In the genomic region with DNA sequence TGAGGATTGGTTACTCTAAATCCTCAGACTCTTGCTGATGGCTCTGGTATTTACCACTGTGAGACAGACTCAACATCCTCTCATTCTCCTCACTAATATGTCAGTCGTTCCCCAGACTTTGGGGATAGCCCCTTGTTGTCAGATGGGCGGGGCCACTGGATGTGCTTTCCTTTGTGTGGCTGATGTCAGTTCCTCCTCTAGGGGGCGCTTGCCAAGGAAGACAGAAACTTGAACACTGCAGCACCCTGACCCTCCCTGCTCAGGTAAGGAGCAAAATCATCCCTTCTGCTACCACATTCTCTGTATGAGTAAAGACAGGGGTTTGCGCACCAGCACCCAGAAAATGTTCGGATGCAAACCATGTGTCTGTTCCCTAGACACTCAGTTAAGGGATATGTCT, we compare ENCODE assay signal across 11 mouse cellular contexts.
DNase-seq lines count a peak whose midpoint lies in the region; ATAC-seq and TF ChIP-seq lines count a peak whose summit lies in the region.
"Had no signal": no experiment of that assay in that cellular context is flagged by ENCODE, and none has a peak within 500 bp of the region (broad histone marks: within the 10 kb centered on the region; RNA-seq: fewer than 3 reads in every experiment).

No protein-coding gene starts in this region.

- no peaks in the 10 kb centered on the region for H3K9me3 ChIP-seq in hindbrain, postnatal 0 days (ENCODE audit: low read length)
- H3K9me3 ChIP-seq in hindbrain, embryonic 12.5 days (replicated peaks), result no peaks in the 10 kb centered on the region
- no peaks in the 10 kb centered on the region for H3K9me3 ChIP-seq in midbrain, embryonic 15.5 days
- H3K9me3 ChIP-seq in midbrain, embryonic 10.5 days (replicated peaks), result no peaks in the 10 kb centered on the region
- H3K9me3 ChIP-seq: limb, embryonic 13.5 days; midbrain, embryonic 12.5 days had no signal

- no peak overlapping the region for H3K27ac ChIP-seq in hindbrain, postnatal 0 days
- H3K27ac ChIP-seq in hindbrain, embryonic 12.5 days, result no peak overlapping the region
- H3K27ac ChIP-seq in testis, adult 2 months (ENCODE audit: control insufficient read depth, insufficient read depth, low read depth, low read length), result no peak overlapping the region
- H3K27ac ChIP-seq in midbrain, embryonic 15.5 days, result no peak overlapping the region
- no peak overlapping the region for H3K27ac ChIP-seq in midbrain, embryonic 10.5 days (replicated peaks)
- H3K27ac ChIP-seq: limb, embryonic 13.5 days; midbrain, embryonic 12.5 days had no signal

- TF ChIP-seq POLR2A in testis, adult 2 months (IDR thresholded peaks at IDR 0.05; ENCODE audit: control insufficient read depth, low read depth, low read length), result no peak
- no peak for TF ChIP-seq POLR2A in lung, adult 2 months (IDR thresholded peaks at IDR 0.05; ENCODE audit: borderline replicate concordance, extremely low read depth, low read depth, low read length)

- no peak overlapping the region for H3K9ac ChIP-seq in hindbrain, postnatal 0 days (replicated peaks; ENCODE audit: low read length)
- H3K9ac ChIP-seq in hindbrain, embryonic 12.5 days, result no peak overlapping the region
- H3K9ac ChIP-seq in midbrain, embryonic 15.5 days, result no peak overlapping the region
- H3K9ac ChIP-seq: limb, embryonic 13.5 days; midbrain, embryonic 12.5 days had no signal

- WGBS in hindbrain, postnatal 0 days, result 68% methylated on average over 5 of the region's 5 CpGs
- WGBS in hindbrain, embryonic 12.5 days, result 63% methylated on average over 5 of the region's 5 CpGs
- 67% methylated on average over 5 of the region's 5 CpGs for WGBS in lung, adult 2 months
- 61% methylated on average over 5 of the region's 5 CpGs for WGBS in midbrain, embryonic 15.5 days
- WGBS in midbrain, embryonic 10.5 days, result 65% methylated on average over 5 of the region's 5 CpGs

- TF ChIP-seq CTCF in hindbrain, postnatal 0 days (IDR thresholded peaks at IDR 0.05; ENCODE audit: low read depth), result peak; percentile 48
- TF ChIP-seq CTCF in testis, adult 2 months (IDR thresholded peaks at IDR 0.05; ENCODE audit: control insufficient read depth, insufficient read depth, insufficient replicate concordance, low read depth, low read length), result peak; percentile 39; the same call in 1 of the 2 replicates
- peak; percentile 35 for TF ChIP-seq CTCF in lung, adult 2 months (IDR thresholded peaks at IDR 0.05; ENCODE audit: insufficient read depth, low read length)

- no peak overlapping the region for H3K4me2 ChIP-seq in hindbrain, postnatal 0 days (ENCODE audit: low read depth, low read length)
- H3K4me2 ChIP-seq in hindbrain, embryonic 12.5 days (replicated peaks), result no peak overlapping the region
- H3K4me2 ChIP-seq in midbrain, embryonic 15.5 days, result no peak overlapping the region
- H3K4me2 ChIP-seq: limb, embryonic 13.5 days; midbrain, embryonic 12.5 days had no signal

- H3K27me3 ChIP-seq in hindbrain, postnatal 0 days (ENCODE audit: insufficient read depth, low read length), result no peaks in the 10 kb centered on the region
- no peaks in the 10 kb centered on the region for H3K27me3 ChIP-seq in hindbrain, embryonic 12.5 days
- H3K27me3 ChIP-seq in testis, adult 2 months (ENCODE audit: control insufficient read depth, insufficient read depth, low read length), result no peaks in the 10 kb centered on the region
- no peaks in the 10 kb centered on the region for H3K27me3 ChIP-seq in midbrain, embryonic 15.5 days (replicated peaks)
- H3K27me3 ChIP-seq in midbrain, embryonic 10.5 days (ENCODE audit: low read depth, poor library complexity, severe bottlenecking), result no peaks in the 10 kb centered on the region
- H3K27me3 ChIP-seq: limb, embryonic 13.5 days; midbrain, embryonic 12.5 days had no signal

- no peaks in the 10 kb centered on the region for H3K36me3 ChIP-seq in hindbrain, postnatal 0 days (ENCODE audit: insufficient read depth, low read length)
- no peaks in the 10 kb centered on the region for H3K36me3 ChIP-seq in hindbrain, embryonic 12.5 days
- no peaks in the 10 kb centered on the region for H3K36me3 ChIP-seq in testis, adult 2 months (ENCODE audit: control insufficient read depth, insufficient read depth, low read length)
- H3K36me3 ChIP-seq in midbrain, embryonic 15.5 days (replicated peaks), result no peaks in the 10 kb centered on the region
- no peaks in the 10 kb centered on the region for H3K36me3 ChIP-seq in midbrain, embryonic 10.5 days
- H3K36me3 ChIP-seq: limb, embryonic 13.5 days; midbrain, embryonic 12.5 days had no signal

- H3K4me3 ChIP-seq in hindbrain, postnatal 0 days (ENCODE audit: low read length), result no peak overlapping the region
- no peak overlapping the region for H3K4me3 ChIP-seq in hindbrain, embryonic 12.5 days
- no peak overlapping the region for H3K4me3 ChIP-seq in testis, adult 2 months (ENCODE audit: control insufficient read depth, low read depth, low read length)
- no peak overlapping the region for H3K4me3 ChIP-seq in lung, adult 2 months (replicated peaks; ENCODE audit: extremely low read depth, low read depth, low read length)
- H3K4me3 ChIP-seq in midbrain, embryonic 15.5 days, result no peak overlapping the region
- H3K4me3 ChIP-seq in midbrain, embryonic 10.5 days, result no peak overlapping the region
- H3K4me3 ChIP-seq: limb, embryonic 13.5 days; midbrain, embryonic 12.5 days had no signal

- no peak for DNase-seq in hindbrain, postnatal 0 days (ENCODE audit: low spot score)
- no peak for DNase-seq in testis, postnatal 14 days (ENCODE audit: low spot score)
- no peak for DNase-seq in lung, adult 2 months
- DNase-seq in thymus, postnatal 25 days, result peak; percentile 9
- DNase-seq in midbrain, embryonic 10.5 days (ENCODE audit: low spot score), result no peak
- DNase-seq: heart, postnatal 14 days had no signal

- peaks cover 4% of the 10 kb centered on the region; the same call in 1 of the 2 replicates for H3K4me1 ChIP-seq in hindbrain, postnatal 0 days (ENCODE audit: insufficient read depth, low read length)
- peaks cover 6% of the 10 kb centered on the region; the same call in 1 of the 2 replicates for H3K4me1 ChIP-seq in hindbrain, embryonic 12.5 days
- peaks cover 3% of the 10 kb centered on the region; the same call in 1 of the 2 replicates for H3K4me1 ChIP-seq in testis, adult 2 months (ENCODE audit: control insufficient read depth, insufficient read depth, low read length)
- H3K4me1 ChIP-seq in lung, adult 2 months (ENCODE audit: control insufficient read depth, insufficient read depth, low read length), result peaks cover 3% of the 10 kb centered on the region; the same call in 1 of the 2 replicates
- H3K4me1 ChIP-seq in midbrain, embryonic 15.5 days, result peaks cover 13% of the 10 kb centered on the region; the same call in 1 of the 2 replicates
- H3K4me1 ChIP-seq in midbrain, embryonic 10.5 days, result 0 out of 2 replicates have a peak, but pooled peaks cover 11% of the 10 kb centered on the region
- H3K4me1 ChIP-seq: midbrain, embryonic 12.5 days had no signal

- ATAC-seq in hindbrain, postnatal 0 days, result no peak
- no peak for ATAC-seq in hindbrain, embryonic 12.5 days (ENCODE audit: low FRiP score)
- no peak for ATAC-seq in midbrain, embryonic 15.5 days (replicated peaks)
